Mouse (Mus musculus) right cerebral cortex, postnatal 25 days (tissue): ENCODE data around the gene Rbpms2.
"Not testable (repeated sequence)": the region's sequence is repeated elsewhere in the genome, so short reads cannot be mapped to it uniquely, and the experiment has no call there.

Source experiments
- DNase-seq: peaks from one replicate; pipeline ENCODE4 v3.0.0; 2022

Gene Rbpms2

GRCm38 (mm10) chr9:65661029-65661428 lies 31.6 kb downstream of the Rbpms2 start:
- DNase-seq, result no peak

- DNase-seq, result no peak
These were observed 32.0 kb downstream of the Rbpms2 start for GRCm38 (mm10) chr9:65661493-65661892.

DNA sequence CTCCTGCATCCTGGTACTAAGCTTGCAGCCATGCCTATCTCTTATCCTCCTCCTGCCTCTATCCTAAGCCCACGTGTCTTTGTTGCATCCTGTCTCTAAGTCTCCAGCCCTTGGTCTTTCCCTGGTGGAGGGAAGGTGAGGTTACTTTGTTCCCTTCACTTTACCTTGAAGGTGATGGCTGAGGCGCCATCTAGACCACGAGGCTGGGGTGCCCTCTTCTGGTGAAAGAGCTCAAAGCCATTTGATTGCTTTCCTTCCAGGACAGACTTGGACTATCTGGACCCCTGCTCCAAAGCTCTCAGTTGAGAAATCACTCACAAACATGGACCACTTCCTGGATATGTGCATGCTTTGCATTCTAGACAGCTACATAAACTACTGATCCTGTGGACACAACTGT lies 34.7 kb downstream of the Rbpms2 start:
- DNase-seq, result peak; percentile 40

- peak; percentile 29 for DNase-seq
These were observed 36.6 kb downstream of the Rbpms2 start for GRCm38 (mm10) chr9:65666042-65666441.

- DNase-seq, result no peak
These were observed 38.3 kb downstream of the Rbpms2 start, which contains the start of gene Oaz2 for GRCm38 (mm10) chr9:65667701-65668100. TSS of gene Oaz2 (plus strand) at chr9:65668001.

GRCm38 (mm10) chr9:65671431-65671931 lies 42.0 kb downstream of the Rbpms2 start:
- DNase-seq, result no peak

- DNase-seq, result no peak
These were observed 43.5 kb downstream of the Rbpms2 start for GRCm38 (mm10) chr9:65672996-65673395.

GRCm38 (mm10) chr9:65675461-65676357 lies 46.3 kb downstream of the Rbpms2 start:
- no peak for DNase-seq

GRCm38 (mm10) chr9:65676358-65677118 lies 47.1 kb downstream of the Rbpms2 start:
- peak; percentile 95 for DNase-seq

GRCm38 (mm10) chr9:65677119-65677462 lies 47.6 kb downstream of the Rbpms2 start:
- no peak for DNase-seq

DNA sequence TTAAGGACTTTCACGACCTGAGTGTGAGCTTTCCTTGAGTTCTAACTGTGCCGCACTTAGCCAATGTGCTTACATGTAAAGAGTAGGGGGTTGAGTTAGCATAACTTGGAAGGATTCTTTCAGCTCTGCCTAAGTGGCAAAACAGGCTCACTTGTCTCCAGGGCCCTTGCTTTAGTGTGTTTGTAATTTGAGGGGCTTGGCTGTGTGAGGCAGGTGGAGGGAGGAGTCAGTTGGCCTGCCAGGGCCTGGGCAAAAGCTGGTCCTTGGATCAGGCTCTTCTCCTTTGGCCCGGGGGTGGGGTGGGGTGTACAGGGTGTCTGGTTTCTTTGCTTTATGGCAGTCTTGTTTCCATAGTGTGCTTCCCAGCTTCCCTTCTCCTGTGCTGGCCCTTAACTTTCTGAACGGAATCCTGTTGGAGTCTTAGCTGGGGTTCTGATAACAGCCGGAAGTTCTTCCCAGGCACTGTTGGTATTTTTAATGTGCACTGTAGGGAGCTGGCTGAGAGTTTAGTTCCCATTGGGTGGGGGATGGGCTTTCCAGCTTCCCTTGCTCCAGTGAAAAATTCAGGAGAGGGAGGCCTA lies 49.8 kb downstream of the Rbpms2 start:
- DNase-seq, result no peak

DNA sequence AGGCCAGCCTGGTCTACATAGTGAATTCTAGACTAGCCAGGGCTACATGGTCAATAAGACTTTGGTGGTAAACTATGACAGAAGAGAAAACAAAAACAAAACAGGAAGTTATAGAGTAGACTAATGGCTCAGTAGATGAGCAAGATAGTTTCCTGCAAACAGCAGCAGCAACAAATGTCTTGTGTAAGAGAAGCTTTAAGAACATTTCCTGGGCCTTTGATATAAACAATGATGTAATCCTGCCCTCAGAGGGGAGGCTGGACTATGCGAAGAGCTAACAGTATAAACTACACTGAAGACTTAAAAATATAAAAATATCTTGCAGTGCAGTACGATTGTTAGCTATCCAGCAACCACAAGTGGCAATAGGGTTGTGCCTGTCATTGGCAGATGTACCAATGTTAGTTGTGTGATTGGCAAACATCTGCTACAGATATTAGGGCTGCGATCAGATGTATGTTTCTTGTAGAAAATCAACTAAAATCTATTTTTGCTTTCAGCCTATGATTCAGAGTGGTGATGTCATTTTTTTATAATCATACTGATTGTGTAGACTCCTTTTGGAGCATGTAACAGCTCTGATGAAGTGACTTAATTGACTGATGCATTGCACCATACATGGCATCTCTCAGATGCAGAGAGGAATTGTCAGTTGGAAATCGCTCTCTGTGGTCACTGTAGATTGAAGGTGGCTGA lies 51.6 kb downstream of the Rbpms2 start:
- DNase-seq, result no peak

- no peak for DNase-seq
These were observed 52.1 kb downstream of the Rbpms2 start for GRCm38 (mm10) chr9:65681634-65681940.

- no peak for DNase-seq
These were observed 52.7 kb downstream of the Rbpms2 start for GRCm38 (mm10) chr9:65682183-65682582.

GRCm38 (mm10) chr9:65682994-65683393 lies 53.5 kb downstream of the Rbpms2 start:
- no peak for DNase-seq

DNA sequence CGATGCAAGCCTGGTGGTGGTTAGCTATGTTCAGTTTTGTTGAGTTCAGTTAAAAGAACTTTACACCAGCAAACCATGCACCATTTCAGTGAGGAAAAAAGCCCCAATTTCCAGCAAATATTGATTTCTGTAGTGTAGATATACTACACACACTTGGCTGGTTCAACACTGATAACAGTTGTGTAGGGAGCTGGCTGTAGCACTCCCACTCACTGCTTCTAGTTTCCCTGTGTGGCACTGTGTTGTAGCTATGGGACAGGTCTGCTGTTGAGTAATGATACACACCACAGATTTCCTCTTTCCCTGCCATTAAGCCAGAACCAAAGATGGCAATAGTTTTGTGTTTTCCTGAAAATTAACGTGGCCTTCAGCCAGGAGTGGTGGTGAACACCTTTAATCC lies 55.3 kb downstream of the Rbpms2 start:
- no peak for DNase-seq

DNA sequence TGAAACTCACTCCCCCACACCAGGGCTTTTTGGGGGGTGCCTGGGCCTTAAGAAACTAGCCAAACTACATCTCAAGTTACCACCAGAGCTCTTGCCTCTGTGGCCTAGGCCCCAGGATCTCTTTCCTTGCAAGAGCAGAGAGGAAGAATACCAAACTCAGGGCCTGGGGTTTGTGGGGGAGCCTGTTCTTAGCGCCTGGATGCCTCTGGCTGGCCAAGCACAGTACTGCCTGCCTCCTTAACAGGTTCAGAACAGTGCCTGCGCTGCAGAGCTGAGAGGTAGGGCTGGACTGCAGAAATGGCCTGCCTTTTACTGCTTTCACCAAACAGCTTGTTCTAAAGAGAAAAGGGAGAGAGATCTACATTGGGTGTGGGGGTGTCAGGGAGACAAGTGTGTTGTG lies 60.4 kb downstream of the Rbpms2 start:
- DNase-seq, result not testable (repeated sequence)

GRCm38 (mm10) chr9:65692466-65692865 lies 63.0 kb downstream of the Rbpms2 start:
- no peak for DNase-seq

DNA sequence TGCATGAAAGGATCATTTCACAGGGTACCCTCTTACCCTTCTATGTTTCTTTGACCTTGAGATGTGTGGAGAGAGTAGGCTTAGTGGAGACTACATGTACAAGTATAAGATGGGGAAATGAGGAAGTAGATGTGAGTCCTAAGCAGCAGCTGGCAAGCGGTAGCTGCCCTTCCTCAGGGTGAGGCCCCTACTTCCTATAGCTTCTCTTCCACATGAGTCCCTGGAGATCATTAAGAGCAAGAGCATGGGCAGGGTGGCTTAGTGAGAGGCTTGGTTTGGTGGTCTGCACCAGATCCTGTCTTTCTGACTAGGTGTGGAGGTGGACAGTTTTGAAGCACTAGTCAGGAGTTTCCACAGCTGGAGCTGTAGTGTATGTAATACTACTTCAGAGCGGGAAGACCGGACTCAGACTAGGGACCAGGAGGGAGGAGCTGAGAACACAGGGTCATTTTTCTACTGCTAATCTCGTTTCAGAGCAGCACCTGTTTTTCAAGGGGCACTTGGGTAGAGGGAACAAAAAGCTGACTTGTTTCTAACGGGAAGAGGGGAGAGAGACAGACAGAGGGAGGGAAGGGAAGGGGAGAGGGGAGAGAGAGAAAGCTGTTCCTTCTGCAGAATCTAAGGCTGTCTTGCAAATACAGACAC lies 63.6 kb downstream of the Rbpms2 start:
- no peak for DNase-seq

- peak; percentile 57 for DNase-seq
These were observed 66.2 kb downstream of the Rbpms2 start for GRCm38 (mm10) chr9:65695646-65696045.

DNA sequence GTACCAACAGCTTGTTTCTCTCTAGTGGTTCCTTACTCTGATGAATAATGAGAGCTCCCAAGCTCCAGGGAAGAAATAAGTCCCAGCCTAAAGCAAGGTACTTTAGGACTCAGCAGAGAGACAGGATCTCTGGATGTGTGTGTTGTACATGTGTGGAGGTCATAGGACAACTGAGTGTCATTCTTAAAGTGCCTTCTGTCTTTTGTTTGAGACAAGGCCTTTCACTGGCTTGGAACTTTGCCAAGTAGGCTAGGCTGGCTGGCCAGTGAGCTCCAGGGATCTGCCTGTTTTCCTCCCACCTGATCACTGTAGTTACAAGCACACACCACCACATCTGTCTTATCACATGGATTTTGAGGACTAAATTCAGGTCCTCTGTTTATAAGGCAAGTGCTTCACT lies 66.9 kb downstream of the Rbpms2 start:
- no peak for DNase-seq

DNA sequence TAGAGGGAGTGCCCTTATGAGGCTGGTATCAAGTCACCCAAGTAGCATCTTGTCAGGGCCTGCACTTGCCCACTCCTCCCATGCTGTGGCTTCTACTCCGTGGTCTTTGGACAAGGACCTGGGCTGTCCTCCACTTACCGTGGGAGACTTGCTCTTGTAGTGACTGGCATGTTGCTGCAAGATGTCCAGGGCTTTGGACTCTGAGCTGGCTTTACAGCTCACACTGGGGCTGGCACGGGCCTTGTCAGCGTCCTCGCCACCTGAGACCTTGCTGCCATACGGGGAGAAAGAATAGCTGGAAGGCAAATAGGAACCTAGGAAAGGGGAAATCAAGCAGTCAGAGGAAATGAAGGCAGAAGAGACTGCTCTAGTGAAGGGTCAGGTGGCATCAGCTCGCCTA lies 67.9 kb downstream of the Rbpms2 start:
- no peak for DNase-seq

GRCm38 (mm10) chr9:65697992-65698391 lies 68.5 kb downstream of the Rbpms2 start:
- no peak for DNase-seq
